Mouse (Mus musculus): ENCODE data around the gene Fam20c.
A peak's percentile ranks its signal among the peaks of the same experiment; 100 is the strongest.

The Fam20c gene

DNA sequence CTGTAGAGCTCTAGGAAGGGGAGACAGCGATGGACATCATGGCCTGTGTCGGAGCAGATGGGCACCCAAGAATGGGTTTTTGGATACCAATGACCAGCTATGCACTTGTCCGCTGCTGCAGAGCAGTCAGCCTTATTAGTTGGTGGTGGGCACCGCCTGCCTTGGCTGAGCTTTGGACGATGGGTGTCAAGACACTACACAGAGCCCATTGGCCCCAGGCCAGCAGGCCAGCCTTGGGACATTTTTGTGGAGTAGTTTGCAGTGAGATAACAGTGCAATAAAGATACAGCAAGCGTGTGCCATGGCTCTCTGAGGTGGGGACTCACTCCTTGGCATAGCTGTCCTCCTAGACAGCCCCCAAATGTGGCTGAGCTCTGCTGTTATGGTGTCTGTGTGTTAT, 55.5 kb downstream of the Fam20c start:
- DNase-seq (ENCODE audit: low spot score in 2 of 2): no peak

DNA sequence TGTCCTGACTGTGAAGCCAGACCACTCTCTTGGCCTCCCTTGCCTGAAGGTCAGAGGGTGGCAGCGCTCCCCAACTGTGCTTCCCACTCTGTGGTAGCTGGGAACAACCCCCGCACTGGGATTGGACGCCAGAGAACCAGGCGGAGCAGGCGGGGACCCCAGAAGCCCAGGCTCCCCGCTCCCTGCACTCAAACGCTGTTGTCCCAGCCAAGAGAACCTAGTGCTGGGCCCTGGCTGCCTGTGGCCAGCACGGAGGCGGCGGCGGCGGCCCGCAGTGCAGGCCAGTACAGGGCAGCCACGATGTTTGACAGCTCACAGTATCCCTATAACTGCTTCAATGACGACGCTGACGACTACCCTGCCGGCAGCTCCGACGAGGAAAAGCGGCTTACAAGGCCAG, 65.5 kb downstream of the Fam20c start, which contains the start of gene Gm5294:
Gene Gm5294 (plus strand): TSS at position 301 of the 400 bp plus-strand sequence.
- no peak for DNase-seq (ENCODE audit: low spot score in 2 of 2)

DNA sequence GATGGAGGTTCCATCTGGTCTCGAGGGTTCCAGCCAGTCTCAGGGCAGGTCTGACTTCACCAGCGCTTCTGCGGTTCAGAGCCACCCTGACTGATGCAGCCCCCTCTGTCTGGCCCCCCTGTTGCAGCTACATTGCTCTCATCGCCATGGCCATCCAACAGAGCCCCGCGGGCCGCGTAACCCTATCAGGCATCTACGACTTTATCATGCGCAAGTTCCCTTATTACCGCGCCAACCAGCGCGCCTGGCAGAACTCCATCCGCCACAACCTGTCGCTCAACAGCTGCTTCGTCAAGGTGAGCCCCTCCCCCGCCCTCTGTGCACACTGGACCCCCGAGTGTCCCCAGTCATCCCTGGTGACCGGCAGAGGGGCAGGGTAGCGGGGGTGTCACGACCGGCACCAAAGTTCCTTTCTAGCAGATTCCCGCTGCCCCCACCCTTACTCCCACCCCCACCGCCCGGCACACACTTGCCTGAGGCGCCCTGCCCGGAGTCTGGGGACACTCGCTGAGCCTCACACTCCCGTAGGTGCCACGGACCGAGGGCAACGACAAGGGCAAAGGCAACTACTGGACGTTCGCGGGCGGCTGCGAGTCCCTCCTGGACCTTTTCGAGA, 66.5 kb downstream of the Fam20c start:
- no peak for DNase-seq (ENCODE audit: low spot score in 2 of 2)

DNA sequence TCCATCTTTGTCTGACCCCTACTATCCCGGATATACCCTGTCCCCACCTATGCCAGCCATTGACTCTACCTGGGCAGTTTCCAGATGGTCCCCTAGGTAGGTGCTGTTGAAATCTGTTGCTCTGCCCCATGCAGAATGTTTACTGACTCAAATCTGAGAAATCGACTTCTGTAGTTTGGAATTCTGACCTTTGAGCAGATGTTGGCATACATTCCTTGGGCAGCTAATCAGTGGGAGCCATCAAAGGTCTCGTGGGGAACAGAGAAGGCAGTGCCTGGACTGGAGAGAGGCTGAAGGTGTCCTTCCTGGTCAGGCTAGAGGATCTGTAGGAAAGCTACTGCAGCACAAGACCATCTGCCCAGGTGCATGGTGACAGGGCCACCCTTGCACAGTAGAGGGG, 70.8 kb downstream of the Fam20c start:
- DNase-seq (ENCODE audit: low spot score in 2 of 2): no peak

DNA sequence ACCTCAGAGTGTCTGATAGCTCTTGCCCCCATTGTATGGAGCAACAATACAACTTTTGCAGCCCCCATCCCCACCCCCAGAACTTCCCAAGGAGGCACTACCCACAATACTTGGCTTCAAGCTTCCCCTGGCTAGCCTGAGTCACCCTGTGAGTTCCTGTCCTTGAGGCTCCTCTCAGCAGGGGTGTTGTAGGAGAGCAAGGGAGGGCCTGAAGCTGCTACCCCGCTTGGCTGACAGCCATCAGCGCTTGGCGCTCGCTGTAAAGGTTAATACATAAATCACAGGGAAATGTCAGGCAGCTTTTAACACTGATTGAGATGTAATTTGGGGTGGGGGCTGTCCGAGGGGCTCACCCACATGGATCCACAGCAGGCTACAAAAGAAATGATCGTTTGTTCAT, 79.1 kb downstream of the Fam20c start:
- no peak for DNase-seq (ENCODE audit: low spot score in 2 of 2)

DNA sequence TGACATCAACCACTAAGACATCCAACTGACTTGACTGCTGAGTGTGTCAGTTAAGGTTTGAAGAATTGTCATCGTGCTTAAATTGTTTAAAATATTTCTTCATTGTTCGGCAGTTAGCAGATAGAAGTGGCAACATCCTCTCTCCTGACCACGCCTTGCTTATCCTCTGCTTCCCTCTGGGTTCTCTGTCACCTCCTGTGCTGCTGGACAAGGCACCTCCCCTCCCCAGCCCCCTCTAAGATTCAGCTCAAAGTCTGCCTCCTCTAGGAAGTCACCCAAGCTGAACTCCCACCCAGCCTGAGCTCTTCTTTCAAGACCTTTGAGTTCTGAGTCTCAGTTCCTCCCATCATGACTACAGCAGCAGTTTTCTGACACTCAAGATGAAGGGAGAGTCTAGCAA, 80.6 kb downstream of the Fam20c start:
- DNase-seq (ENCODE audit: low spot score in 2 of 2): no peak

DNA sequence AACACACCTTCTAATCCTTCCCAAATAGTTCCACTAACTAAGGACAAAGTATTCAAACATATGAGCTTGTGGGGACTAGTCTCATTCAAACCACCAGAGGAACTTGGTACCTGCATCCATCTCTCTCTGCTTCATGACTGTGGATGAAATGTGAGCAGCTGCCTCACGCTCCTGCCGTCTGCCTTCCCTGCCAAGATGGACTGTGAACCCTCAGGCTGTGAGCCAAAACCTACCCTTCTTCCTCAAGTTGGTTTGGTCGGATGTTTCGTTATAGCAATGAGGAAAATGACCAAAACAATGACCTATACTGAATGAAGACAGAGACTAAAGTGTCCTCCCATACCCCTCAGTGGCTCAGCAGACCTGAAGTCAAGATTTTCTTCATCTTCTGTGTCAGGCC, 86.7 kb downstream of the Fam20c start:
- DNase-seq (ENCODE audit: low spot score in 2 of 2): no peak

DNA sequence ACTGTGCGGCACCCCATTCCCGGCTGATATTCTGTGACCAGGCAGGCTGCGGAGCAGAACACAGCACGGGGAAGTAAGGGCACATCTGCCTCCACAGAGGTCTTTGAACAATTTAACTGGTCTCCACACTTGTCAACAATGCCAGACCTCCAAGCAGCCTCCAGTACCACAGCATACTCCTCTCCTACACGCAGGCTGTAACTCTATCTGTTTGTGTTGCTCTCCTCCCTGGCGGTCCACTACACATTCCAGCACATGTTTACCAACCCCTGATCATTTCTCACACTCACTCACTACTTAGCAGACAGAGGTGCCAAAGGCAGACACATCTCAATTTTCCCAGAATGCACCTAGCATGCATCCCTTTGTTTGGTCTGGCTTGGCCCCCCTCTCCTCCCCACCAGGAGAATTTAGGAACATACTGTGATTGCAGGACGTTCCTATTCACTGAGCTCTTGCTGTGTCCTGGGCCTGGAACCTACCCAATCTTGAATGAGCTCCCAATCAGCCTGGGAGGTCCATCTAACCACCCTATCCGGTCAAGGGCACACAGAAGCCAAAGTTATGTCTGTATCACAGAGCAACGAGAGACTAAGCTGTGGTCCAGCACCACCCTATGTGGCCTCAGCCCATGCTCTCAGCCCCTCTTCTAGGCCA, 89.0 kb downstream of the Fam20c start:
- no peak for DNase-seq (ENCODE audit: low spot score in 2 of 2)

DNA sequence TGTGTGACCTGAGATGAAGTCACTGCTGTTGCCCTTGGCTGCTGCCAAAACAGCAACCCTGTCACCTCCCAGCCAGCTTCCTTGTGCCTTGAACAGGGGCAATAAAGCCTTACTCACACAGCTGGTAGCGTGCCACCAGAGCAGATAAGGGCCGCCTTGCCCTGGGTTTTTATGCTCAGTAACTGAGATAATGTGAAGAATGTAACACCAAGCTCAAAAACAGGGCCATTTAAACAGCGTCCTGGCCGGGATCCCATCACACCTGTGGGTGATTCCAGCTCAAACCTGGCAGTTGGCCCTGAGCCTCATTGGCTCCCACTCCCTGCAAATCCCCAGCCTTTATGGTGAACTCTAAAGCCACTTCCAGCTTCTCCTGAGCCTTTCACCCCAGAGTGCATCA, 92.2 kb downstream of the Fam20c start:
- DNase-seq (ENCODE audit: low spot score in 2 of 2): no peak

DNA sequence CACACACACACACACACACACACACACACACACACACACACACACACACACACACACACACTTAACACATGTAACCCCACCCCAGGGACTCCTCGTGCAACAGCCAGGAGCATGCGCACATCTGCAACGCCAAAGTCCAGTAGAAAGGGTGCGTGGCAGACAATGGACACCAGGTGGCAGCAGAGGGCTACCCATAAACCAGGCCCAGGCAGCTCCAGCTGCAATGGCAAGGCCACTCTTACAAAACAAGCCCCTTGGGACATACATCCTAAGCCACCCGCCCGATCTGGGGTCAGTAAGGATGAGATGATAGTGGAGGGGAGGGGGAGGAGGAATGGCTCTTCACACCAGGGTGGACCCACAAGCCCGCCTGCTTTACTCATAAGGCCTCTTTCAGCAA, 93.8 kb downstream of the Fam20c start:
- DNase-seq (ENCODE audit: low spot score in 2 of 2): peak; percentile 81 to 89

DNA sequence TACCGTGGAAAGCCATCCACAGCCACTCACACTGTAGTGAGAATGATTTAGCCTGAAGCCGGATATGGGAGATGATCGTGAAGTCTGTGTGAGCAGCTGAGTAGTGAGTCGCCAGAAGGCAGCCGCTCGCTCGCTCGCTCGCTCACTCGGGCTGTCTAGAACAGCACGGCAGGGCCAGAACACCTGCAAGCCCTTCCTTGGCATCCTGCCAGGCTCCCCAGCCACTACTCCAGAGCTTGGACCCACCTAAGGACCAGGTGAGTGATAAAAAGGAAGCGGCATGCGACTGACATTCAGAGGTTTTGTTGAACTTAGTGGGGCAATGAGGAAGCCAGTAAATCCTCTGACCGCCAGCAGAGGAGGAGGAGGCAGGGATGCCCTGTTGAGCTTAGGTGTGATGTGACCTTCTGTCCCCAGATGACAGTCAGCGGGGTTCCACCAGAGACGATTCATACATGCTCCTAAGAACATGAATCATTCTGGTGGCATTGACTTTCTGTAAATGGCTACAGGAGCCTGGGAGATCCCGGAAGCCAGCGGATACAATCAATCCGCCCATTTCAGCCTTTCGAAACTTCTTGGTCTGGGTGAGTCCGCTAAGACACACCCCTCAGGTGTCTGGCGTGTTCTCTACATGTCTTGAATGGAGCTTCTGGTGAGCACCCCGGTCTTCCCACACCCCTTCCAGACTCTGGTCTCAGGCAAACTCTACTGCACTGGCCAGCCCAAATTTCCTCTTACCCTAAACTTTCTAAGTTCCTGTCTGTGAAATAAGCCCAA, 95.6 kb downstream of the Fam20c start:
- no peak for DNase-seq (ENCODE audit: low spot score in 2 of 2)

DNA sequence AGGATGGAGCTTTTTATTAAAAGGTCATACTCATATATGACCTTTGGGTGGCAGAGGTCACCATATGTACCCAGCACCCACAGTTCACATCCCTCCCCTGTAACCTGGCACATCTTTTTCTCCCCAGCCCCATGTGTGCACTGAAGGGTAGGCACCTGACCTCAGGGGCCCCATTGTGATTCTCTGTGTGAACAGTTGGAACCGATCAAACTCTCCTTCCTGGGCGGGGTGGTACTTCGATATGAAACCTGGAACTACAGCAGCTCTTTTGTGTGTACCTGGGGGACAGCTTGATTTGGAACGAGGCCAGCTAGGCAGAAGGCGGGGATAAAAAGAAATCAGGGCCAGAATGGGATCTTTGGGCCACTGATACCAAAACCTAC, 96.1 kb downstream of the Fam20c start:
- no peak for DNase-seq (ENCODE audit: low spot score in 2 of 2)

DNA sequence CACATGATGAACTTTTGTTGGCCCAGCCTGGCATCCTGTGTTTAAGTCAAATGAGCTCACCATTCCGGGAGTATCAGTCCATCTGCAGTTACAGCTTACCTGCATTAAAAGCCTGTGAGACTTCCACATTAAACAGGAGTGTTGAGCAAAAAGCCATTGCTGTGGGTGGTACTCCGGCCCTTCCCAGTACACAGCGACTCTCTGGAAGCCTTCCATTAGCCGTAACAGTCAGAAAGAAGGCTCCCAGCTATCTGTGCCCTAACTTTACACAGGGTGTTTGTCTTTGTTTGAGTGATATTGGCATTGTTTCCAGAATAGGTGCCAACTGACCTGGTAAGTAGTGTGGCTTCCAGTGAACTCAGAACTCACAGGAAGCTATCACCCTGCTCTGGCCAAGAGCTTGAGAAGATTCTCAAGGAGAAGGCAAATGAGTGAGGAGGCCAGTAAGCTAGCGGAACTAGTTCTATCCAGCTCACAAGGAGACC, 97.0 kb downstream of the Fam20c start:
- DNase-seq (ENCODE audit: low spot score in 2 of 2): no peak

DNA sequence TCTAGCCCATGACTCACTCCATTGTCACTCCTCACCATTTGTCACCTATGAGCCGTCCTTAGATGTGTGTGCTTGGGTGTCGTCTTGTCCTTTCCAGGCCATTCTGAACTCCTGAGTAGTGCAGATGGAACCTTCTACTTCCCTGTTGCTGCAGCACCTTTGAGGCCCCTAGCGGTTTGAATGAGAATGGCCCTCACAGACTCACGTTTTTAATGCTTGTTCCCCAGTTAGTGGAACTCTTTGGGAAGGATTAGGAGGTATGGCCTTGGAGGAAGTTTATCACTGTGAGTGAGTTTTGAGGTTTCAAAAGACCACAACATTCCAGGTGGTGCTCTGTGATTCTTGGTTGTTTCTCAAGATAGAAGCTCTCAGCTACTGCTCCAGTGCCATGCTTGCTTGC, 97.8 kb downstream of the Fam20c start:
- no peak for DNase-seq (ENCODE audit: low spot score in 2 of 2)

DNA sequence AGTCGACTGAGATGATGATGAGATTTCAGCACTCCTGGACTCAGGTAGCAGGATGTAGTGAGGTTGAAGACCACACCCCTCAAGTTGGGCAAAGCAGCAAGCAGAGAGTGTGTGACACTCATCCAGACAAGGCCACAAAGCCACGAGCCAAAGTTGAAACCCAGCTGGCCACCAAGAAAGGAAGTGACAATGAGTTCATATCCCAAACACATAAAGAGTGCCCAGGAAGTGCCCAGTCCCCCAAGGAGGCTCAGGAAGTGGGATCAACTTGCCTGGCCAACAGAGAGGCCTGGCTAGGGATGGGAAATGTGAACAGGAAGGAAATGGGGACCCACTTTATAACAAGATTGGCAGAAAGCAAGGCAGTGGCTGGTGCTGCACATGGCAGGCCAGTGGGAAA, 99.0 kb downstream of the Fam20c start:
- no peak for DNase-seq (ENCODE audit: low spot score in 2 of 2)

DNA sequence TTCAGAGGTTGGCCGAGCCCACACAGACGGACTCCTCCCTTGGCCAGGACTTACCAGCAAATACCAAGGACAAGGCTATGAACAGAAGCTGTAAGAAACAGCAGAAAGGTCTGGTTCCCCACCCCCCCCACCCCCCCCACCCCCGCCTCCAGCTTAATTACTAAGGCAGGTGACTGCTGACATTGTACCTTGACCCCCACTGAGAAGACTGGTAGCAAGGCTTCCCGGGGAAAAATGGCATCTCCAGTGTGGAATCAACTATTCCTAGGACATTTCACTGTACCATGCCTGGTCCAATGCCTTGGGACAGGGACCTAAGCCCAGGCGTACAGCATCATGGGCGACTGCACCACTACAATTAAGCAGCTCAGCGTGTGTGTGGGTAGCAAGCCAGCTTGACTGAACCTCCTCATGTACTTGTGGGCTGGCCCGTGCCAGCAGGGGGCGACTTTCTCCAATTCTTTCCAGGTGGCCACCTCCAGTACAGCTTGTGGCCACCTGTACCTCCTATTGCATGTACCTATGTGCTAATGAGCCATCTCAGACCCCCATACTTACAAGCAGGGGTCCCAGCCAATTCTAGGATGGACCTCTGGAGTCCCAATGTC, 102.8 kb downstream of the Fam20c start:
- peak; percentile 28 to 72 for DNase-seq (ENCODE audit: low spot score in 2 of 2)

DNA sequence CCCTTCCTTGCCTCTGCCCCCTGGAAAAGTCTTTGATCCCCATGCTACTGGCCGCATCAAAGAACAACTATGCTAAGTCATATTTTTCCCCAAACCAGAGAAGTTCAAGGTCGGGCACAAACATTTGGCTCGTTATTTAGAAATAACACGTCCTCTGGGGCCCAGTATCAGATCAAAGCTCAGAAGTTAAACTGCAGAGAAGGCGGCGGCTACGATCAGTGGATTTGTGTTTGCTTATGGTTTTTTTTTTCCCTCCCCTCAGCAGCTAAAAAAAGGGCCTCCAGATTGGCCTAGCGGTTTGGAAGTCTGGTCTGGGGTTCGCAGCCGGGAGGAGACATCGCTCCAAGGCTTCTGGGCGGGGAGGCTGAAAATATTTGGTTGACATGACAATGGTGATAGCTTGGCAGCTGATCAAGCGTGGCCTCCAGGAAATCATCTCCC, 103.5 kb downstream of the Fam20c start:
- no peak for DNase-seq (ENCODE audit: low spot score in 2 of 2)

All from heart, adult 9 months (tissue).